In genomic region chr1:91956229-91956628, GRCm38 (mm10) we compare ENCODE assay signal across 34 mouse cellular contexts.
A peak's percentile ranks its signal among the peaks of the same experiment; 100 is the strongest.
DNase-seq lines count a peak whose midpoint lies in the region; ATAC-seq and TF ChIP-seq lines count a peak whose summit lies in the region.
"Had no signal": no experiment of that assay in that cellular context is flagged by ENCODE, and none has a peak within 500 bp of the region (broad histone marks: within the 10 kb centered on the region; RNA-seq: fewer than 3 reads in every experiment).

No protein-coding gene starts in this region.

- no peak overlapping the region for H3K4me2 ChIP-seq in lung, embryonic 16.5 days (ENCODE audit: low read depth, low read length)
- H3K4me2 ChIP-seq in stomach, postnatal 0 days (replicated peaks; ENCODE audit: low read depth) = no peak overlapping the region
- H3K4me2 ChIP-seq: embryonic facial prominence, embryonic 12.5 days; heart, embryonic 12.5 days; hindbrain, embryonic 13.5 days; liver, embryonic 12.5 days; midbrain, embryonic 12.5 days; neural tube, embryonic 15.5 days; stomach, embryonic 15.5 days had no signal

- no peak for TF ChIP-seq POLR2A in heart, adult 2 months (IDR thresholded peaks at IDR 0.05; ENCODE audit: insufficient read depth, low read depth, low read length)

- no peaks in the 10 kb centered on the region for H3K79me2 ChIP-seq in heart, adult 2 months (replicated peaks; ENCODE audit: control insufficient read depth, insufficient read depth, low read length)

- no peak overlapping the region for H3K4me3 ChIP-seq in lung, embryonic 16.5 days (ENCODE audit: low read length)
- H3K4me3 ChIP-seq in stomach, postnatal 0 days (ENCODE audit: low read depth, low read length) = no peak overlapping the region
- no peak overlapping the region for H3K4me3 ChIP-seq in heart, adult 2 months
- H3K4me3 ChIP-seq: embryonic facial prominence, embryonic 12.5 days; heart, embryonic 12.5 days; hindbrain, embryonic 13.5 days; layer of hippocampus, adult 2 months; liver, embryonic 12.5 days; megakaryocyte, embryonic 14.5 days; midbrain, embryonic 12.5 days; neural tube, embryonic 15.5 days; stomach, embryonic 15.5 days had no signal

- 62% methylated on average over 4 of the region's 4 CpGs for WGBS in lung, embryonic 16.5 days
- 51% methylated on average over 4 of the region's 4 CpGs for WGBS in stomach, postnatal 0 days
- WGBS in heart, adult 2 months = 81% methylated on average over 4 of the region's 4 CpGs

- no peaks in the 10 kb centered on the region for H3K9me3 ChIP-seq in lung, embryonic 16.5 days (ENCODE audit: control insufficient read depth, low read length)
- H3K9me3 ChIP-seq in stomach, postnatal 0 days (ENCODE audit: control insufficient read depth, low read length) = no peaks in the 10 kb centered on the region
- H3K9me3 ChIP-seq: embryonic facial prominence, embryonic 12.5 days; heart, embryonic 12.5 days; hindbrain, embryonic 13.5 days; liver, embryonic 12.5 days; megakaryocyte, embryonic 14.5 days; midbrain, embryonic 12.5 days; neural tube, embryonic 15.5 days; stomach, embryonic 15.5 days had no signal

- H3K36me3 ChIP-seq in lung, embryonic 16.5 days (ENCODE audit: control insufficient read depth, insufficient read depth, low read length) = 0 out of 2 replicates have a peak, but pooled peaks cover 9% of the 10 kb centered on the region
- H3K36me3 ChIP-seq in stomach, postnatal 0 days (ENCODE audit: control insufficient read depth, insufficient read depth, low read length) = peaks cover 8% of the 10 kb centered on the region; the same call in 1 of the 2 replicates
- H3K36me3 ChIP-seq in heart, adult 2 months (ENCODE audit: control insufficient read depth, insufficient read depth, low read length) = no peaks in the 10 kb centered on the region

- TF ChIP-seq CTCF in stomach, postnatal 0 days (IDR thresholded peaks at IDR 0.05; ENCODE audit: low read depth) = no peak
- TF ChIP-seq CTCF in heart, adult 2 months (IDR thresholded peaks at IDR 0.05) = no peak

- ATAC-seq in lung, embryonic 16.5 days (ENCODE audit: low read depth) = peak; percentile 43; the same call in 1 of the 2 replicates
- ATAC-seq in granulocyte monocyte progenitor cell, adult 5-6 weeks (replicated peaks; ENCODE audit: poor library complexity, severe bottlenecking) = peak; percentile 52
- peak; percentile 71 for ATAC-seq in stomach, postnatal 0 days (ENCODE audit: low FRiP score, low TSS enrichment)
- ATAC-seq: forebrain, embryonic 16.5 days; liver, embryonic 12.5 days; liver, postnatal 0 days had no signal

- no peaks in the 10 kb centered on the region for H3K27me3 ChIP-seq in lung, embryonic 16.5 days (ENCODE audit: control insufficient read depth, insufficient read depth, low read depth, low read length)
- no peaks in the 10 kb centered on the region for H3K27me3 ChIP-seq in stomach, postnatal 0 days (ENCODE audit: control insufficient read depth, insufficient read depth, low read length)
- H3K27me3 ChIP-seq in heart, adult 2 months (ENCODE audit: control insufficient read depth, insufficient read depth, low read length) = no peaks in the 10 kb centered on the region
- H3K27me3 ChIP-seq: CH12.LX; embryonic facial prominence, embryonic 12.5 days; heart, embryonic 12.5 days; hindbrain, embryonic 13.5 days; liver, embryonic 12.5 days; megakaryocyte, embryonic 14.5 days; midbrain, embryonic 12.5 days; neural tube, embryonic 15.5 days; stomach, embryonic 15.5 days had no signal

- no peak for TF ChIP-seq EP300 in stomach, postnatal 0 days (optimal IDR thresholded peaks at IDR 0.05)
- no peak for TF ChIP-seq EP300 in heart, adult 2 months (IDR thresholded peaks at IDR 0.05; ENCODE audit: insufficient read depth, low read depth, low read length)

- H3K4me1 ChIP-seq in lung, embryonic 16.5 days (replicated peaks; ENCODE audit: control insufficient read depth, insufficient read depth, low read length) = no peaks in the 10 kb centered on the region
- no peaks in the 10 kb centered on the region for H3K4me1 ChIP-seq in stomach, postnatal 0 days (replicated peaks; ENCODE audit: control insufficient read depth, insufficient read depth)
- H3K4me1 ChIP-seq in heart, adult 2 months (ENCODE audit: control insufficient read depth, insufficient read depth, low read length) = no peaks in the 10 kb centered on the region
- H3K4me1 ChIP-seq: heart, embryonic 12.5 days; hindbrain, embryonic 13.5 days; liver, embryonic 12.5 days; midbrain, embryonic 12.5 days; neural tube, embryonic 15.5 days; stomach, embryonic 15.5 days had no signal

- no peak for DNase-seq in lung, postnatal 10 days
- DNase-seq in NIH3T3 (ENCODE audit: low read depth) = peak; percentile 78
- DNase-seq in stomach, postnatal 0 days (ENCODE audit: low spot score) = no peak
- no peak for DNase-seq in natural killer cell, adult 2 months (ENCODE audit: low spot score in 2 of 2)
- DNase-seq in frontal cortex, postnatal 36 days (ENCODE audit: low spot score in 2 of 2) = no peak
- DNase-seq in heart, adult 2 months = no peak
- DNase-seq: adrenal gland, postnatal 36 days; B cell, adult 2 months; cerebellum, adult 8-10 months; cerebellum, postnatal 25 days; gastrocnemius, postnatal 14 days; heart, adult 11 months; heart, postnatal 4 days; kidney, adult 11 months; kidney, postnatal 25 days; left cerebral cortex, postnatal 4 days; liver, postnatal 0 days; lung, postnatal 14 days; right cerebral cortex, postnatal 25 days; thymus, adult 18-20 months; thymus, postnatal 25 days had no signal

- no peak overlapping the region for H3K27ac ChIP-seq in lung, embryonic 16.5 days (ENCODE audit: low read length)
- H3K27ac ChIP-seq in stomach, postnatal 0 days (replicated peaks) = no peak overlapping the region
- no peak overlapping the region for H3K27ac ChIP-seq in heart, adult 2 months
- H3K27ac ChIP-seq: embryonic facial prominence, embryonic 12.5 days; hindbrain, embryonic 13.5 days; layer of hippocampus, adult 2 months; liver, embryonic 12.5 days; midbrain, embryonic 12.5 days; neural tube, embryonic 15.5 days; stomach, embryonic 15.5 days had no signal

- H3K9ac ChIP-seq in lung, embryonic 16.5 days (ENCODE audit: low read length) = no peak overlapping the region
- H3K9ac ChIP-seq in stomach, postnatal 0 days (ENCODE audit: low read length) = no peak overlapping the region
- no peak overlapping the region for H3K9ac ChIP-seq in heart, adult 2 months (ENCODE audit: low read depth, low read length)
- H3K9ac ChIP-seq: embryonic facial prominence, embryonic 12.5 days; heart, embryonic 12.5 days; hindbrain, embryonic 13.5 days; liver, embryonic 12.5 days; liver, postnatal 0 days; midbrain, embryonic 12.5 days; neural tube, embryonic 15.5 days; stomach, embryonic 15.5 days had no signal

- intact Hi-C loops in heart, adult 2 months (cut with DNase I) = no loop called here
